Mouse (Mus musculus): Measurements from ENCODE around the gene Ceacam10. TPM values are rescaled to one million over a fixed set of nuclear protein-coding genes. Genes with fewer than 3 reads are reported as not detected.

Gene Ceacam10
- total RNA-seq (2023), result not detected

DNA sequence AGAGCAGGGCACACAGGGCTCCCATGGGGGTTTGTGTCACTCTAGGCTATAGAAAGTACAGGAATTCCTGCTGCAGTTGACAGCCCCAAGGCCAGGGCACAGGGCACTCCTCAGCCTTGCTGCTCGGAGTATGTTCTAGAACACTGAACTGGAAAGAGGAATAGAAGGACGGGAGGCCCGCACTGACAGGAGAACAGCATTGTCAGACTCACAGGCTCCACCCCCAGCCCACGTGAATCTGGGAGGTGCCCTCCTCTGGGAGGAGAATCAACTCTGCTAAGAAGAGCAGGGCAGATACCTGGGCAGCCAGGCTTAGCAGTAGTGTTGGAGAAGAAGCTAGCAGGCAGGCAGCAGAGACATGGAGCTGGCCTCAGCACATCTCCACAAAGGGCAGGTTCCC, at the start of gene Ceacam10:
Gene Ceacam10 (plus strand): TSS at position 289 of the 400 bp plus-strand sequence.

DNA sequence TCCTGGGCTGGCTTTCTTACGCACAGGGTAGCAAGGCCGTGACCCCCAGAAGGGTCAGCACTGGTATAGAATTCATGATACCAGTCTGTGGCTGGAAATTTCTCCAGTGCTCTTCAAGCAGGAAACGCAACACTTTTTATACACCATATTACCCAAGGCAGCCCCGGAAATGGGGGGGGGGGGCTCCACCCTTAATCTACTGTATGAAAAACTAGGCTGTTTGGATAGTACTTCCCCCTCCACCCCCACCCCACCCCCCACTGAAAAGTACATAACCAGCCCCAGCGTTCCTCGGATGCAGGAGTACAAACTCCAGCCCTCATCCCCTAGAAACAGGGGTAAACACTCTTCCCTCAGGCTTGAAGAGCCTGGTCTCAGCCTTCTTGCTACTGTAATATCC, 16.8 kb upstream of the Ceacam10 start, which contains the start of gene Cd177:
Gene Cd177 (minus strand): TSS at position 101 of the 400 bp plus-strand sequence.

Other genes starting within 250 kb of the Ceacam10 start
- gene Irgq, start 246.5 kb upstream of the Ceacam10 start, total RNA-seq (2023), result 10 to 100 TPM; 24.8 to 25.6 TPM
- under 1 TPM in 1 of 2 experiments, not detected in 1; 0.67 TPM for gene Pinlyp, start 231.1 kb upstream of the Ceacam10 start, total RNA-seq (2023)
- gene Xrcc1, start 230.9 kb upstream of the Ceacam10 start, total RNA-seq (2023), result 100 to 1,000 TPM in 1 of 2 experiments, 10 to 100 TPM in 1; 93.4 to 102 TPM
- gene Ethe1, start 189.7 kb upstream of the Ceacam10 start, total RNA-seq (2023), result 10 to 100 TPM; 12.1 to 13.1 TPM
- gene Zfp575, start 189.6 kb upstream of the Ceacam10 start, total RNA-seq (2023), result not detected
- 10 to 100 TPM; 28.9 to 29.4 TPM for gene Phldb3, start 166.4 kb upstream of the Ceacam10 start, total RNA-seq (2023)
- gene Lypd3, start 140.7 kb upstream of the Ceacam10 start, total RNA-seq (2023), result under 1 TPM; 0.33 to 0.64 TPM
- gene Tex101, start 100.5 kb upstream of the Ceacam10 start, total RNA-seq (2023), result not detected
- not detected for gene BC049730, start 68.0 kb upstream of the Ceacam10 start, total RNA-seq (2023)
- not detected for gene Gm4763, start 50.3 kb upstream of the Ceacam10 start, total RNA-seq (2023)
- under 1 TPM in 1 of 2 experiments, not detected in 1; 0.38 TPM for gene Cd177, start 16.9 kb upstream of the Ceacam10 start, total RNA-seq (2023)
- not detected for gene Gm9844, start 85.0 kb downstream of the Ceacam10 start, total RNA-seq (2023)
- not detected for gene Lypd4, start 92.7 kb downstream of the Ceacam10 start, total RNA-seq (2023)
- gene Dmrtc2, start 92.9 kb downstream of the Ceacam10 start, total RNA-seq (2023), result not detected
- 1,000 to 10,000 TPM; 2,670 to 2,732 TPM for gene Rps19, start 107.2 kb downstream of the Ceacam10 start, total RNA-seq (2023)
- 1,000 to 10,000 TPM; 1,811 to 1,852 TPM for gene Cd79a, start 120.2 kb downstream of the Ceacam10 start, total RNA-seq (2023)
- 1,000 to 10,000 TPM; 1,277 to 1,485 TPM for gene Arhgef1, start 125.7 kb downstream of the Ceacam10 start, total RNA-seq (2023)
- not detected for gene Gm4881, start 167.3 kb downstream of the Ceacam10 start, total RNA-seq (2023)
- 100 to 1,000 TPM; 193 to 204 TPM for gene Rabac1, start 195.5 kb downstream of the Ceacam10 start, total RNA-seq (2023)
- gene Atp1a3, start 228.8 kb downstream of the Ceacam10 start, total RNA-seq (2023), result under 1 TPM; 0.42 to 0.87 TPM